Mouse (Mus musculus) urinary bladder, postnatal 4 days (tissue): ENCODE data around the gene Rab43.
"Not testable (repeated sequence)": the region's sequence is repeated elsewhere in the genome, so short reads cannot be mapped to it uniquely, and the experiment has no call there.

Source experiments
- DNase-seq, 2 experiments: peaks; one replicate each; pipeline ENCODE4 v3.0.0; 2021 to 2022; ENCODE audit warnings: low spot score in 2 of 2

Gene Rab43

GRCm38 (mm10) chr6:87786621-87787020 lies 25.3 kb downstream of the Rab43 start:
- DNase-seq = no peak

- no peak for DNase-seq
Measured at GRCm38 (mm10) chr6:87784033-87784432, 27.9 kb downstream of the Rab43 start.

DNA sequence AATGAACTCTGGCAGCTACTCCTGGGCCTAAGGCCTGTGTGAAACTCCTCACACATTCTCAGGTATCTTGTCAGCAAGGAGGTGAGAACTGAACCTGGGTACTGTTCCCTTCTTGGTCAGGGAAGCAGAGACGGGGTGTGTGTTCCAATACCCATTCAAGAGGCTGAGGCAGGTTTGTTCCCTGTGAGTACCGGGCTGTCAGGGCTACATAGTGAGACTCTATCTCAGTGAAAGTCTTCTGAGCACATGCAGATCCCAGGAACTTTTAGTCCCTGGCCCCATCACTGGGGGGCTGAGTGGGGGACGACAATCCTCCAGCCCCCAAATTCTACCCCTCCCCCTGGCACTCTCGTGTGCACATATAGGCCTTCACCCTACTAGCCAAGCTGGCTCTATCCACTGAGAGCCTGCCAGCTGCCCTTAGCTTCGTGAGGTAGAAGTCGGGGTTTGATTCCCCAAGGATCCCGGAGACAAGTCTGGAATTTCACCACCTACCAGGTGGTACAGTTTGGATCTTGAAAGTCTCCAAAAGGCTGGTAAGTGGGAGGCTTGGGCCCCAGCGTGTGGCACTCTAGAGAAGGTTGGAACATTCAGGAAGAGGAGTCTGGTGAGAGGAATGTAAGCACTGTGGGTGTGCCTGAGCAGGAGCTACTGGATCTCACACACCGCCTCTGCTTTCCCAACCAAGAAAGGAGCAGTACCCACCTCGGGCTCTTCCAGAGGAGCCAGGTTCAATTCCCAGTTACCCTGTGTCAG lies 31.2 kb downstream of the Rab43 start:
- DNase-seq = peak; percentile 12 to 52

DNA sequence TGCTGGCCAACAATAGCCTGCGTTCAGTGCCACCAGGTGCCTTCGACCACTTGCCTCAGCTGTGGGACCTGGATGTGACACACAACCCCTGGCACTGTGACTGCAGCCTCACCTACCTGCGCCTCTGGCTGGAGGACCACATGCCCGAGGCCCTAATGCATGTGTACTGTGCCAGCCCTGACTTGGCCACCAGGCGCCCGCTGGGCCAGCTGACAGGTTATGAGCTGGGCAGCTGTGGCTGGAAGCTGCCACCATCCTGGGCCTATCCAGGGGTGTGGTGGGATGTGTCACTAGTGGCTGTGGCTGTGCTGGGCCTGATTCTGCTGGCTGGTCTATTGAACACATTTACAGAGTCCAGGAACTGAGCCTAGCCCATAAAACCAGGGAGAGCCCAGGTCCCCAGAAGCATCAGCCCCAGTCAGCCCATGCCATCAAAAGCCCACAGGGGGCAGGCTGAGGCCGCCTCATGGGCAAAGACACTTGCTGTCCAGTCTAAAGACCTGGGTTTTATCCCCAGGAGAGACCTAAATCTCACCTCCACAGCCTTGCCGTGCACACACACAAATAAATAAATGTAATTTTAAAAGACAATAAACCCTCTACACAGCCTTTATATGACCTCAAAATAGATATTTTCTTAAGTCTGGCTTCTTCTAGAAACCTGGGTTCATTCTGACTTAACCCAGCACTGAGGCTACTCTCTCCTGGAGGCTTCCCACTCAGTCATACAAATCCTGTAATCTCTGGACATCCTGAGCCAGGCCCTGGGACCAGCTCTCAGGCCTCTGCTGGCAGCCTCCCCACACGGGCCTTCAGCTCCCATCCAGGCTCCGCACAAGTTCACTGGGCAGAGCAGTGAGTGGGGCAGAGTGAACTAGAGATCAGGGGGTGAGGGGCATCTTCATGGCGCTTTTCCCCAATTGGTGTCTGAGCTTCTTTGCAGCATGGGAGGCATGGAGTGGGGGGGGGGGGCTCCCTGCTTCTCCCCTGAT lies 32.5 kb downstream of the Rab43 start:
- peak; percentile 13 to 55 for DNase-seq

DNA sequence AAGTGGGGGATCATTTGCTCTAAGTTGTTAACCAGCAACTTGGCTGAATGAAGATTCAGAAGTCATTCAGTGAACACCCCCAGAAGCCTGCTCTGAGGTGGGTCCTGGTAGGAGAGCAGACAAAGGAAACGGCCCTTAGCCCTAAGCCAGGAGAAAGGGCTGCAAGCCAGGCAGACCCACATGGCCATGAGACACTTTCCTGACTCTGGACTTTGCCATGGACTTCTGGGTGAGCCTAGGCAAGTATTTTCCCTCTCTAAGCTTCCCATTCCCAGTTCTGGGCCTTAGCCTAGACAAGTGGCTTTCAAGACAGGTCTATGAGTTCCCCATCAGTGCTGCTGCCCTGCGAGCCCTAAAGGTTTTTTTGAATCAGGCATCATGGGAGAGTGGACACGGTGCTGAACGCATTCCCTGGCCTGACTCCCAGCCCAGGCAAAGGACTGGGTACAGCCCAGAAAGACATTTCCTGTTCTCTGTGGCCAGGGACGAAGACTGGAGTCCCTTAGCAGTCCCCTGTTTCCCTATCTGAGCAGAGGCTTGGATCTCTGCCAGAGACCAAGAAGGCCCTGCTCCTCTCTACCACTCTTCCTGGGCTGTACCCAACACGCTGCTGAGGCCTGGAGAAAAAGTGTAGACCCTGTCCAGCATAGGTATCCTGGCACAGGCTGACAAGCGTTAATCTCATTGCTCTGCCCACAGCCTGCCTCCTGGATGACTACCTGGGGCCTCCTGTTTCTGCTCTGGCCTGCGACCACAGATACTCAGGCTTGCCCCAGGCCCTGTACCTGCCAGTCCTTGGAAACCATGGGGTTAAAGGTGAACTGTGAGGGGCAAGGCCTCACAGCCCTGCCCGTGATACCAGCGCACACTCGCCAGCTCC lies 33.4 kb downstream of the Rab43 start:
- DNase-seq = peak; percentile 17 to 51

GRCm38 (mm10) chr6:87777842-87778241 lies 34.1 kb downstream of the Rab43 start, which contains the start of gene Gp9:
TSS of gene Gp9 (plus strand) at chr6:87778072.
- DNase-seq = no peak

GRCm38 (mm10) chr6:87776663-87777062 lies 35.3 kb downstream of the Rab43 start:
- DNase-seq = peak in 1 of 2 experiments; percentile 11

DNA sequence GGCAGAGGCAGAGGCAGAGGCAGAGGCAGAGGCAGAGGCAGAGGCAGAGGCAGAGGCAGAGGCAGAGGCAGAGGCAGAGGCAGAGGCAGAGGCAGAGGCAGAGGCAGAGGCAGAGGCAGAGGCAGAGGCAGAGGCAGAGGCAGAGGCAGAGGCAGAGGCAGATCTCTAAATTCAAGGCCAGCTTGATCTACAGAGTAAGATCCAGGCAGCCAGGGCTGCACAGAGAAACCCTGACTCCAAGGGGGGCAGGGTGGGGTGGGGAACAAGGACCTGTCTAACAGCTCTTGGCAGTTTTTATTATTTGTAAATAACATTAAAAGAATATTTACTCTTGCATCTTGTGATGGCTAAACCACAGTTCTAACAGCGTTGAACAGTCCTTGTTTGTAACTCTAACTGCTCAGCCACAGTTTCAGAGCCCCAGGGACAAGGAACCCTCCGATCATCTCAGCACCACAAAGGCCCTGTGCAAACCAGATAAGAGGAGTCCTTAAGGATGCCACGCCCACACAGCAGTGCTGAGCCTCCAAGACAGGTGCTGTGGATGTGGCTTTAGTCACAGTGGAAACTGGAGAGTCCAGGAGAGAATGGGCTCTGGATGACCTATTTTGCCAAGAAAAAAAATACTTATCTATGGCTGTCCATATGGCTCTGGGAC lies 36.2 kb downstream of the Rab43 start:
- no peak for DNase-seq

- DNase-seq = peak in 1 of 2 experiments; percentile 14
Measured at GRCm38 (mm10) chr6:87774909-87775308, 37.1 kb downstream of the Rab43 start.

DNA sequence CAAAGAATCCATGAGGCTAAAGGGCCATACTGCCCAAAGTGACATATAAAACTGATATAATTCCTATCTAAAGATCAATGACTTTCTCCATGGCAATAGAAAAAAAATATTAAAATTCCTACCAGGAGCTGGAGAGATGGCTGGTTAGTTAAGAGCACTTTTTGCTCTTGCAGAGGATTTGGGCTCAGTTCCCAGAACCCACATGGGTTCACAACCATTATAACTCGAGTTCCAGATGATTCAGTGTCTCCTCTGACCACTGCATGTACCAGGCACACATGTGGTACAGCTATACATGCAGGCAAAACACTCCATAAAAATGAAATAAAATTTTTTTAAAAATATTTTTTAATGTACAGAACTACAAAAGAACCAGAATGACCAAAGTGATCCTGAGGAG lies 37.5 kb downstream of the Rab43 start:
- no peak for DNase-seq

- DNase-seq = peak in 1 of 2 experiments; percentile 15
Measured at GRCm38 (mm10) chr6:87770626-87771025, 41.3 kb downstream of the Rab43 start.

GRCm38 (mm10) chr6:87764296-87764695 lies 47.7 kb downstream of the Rab43 start:
- not testable (repeated sequence) for DNase-seq

DNA sequence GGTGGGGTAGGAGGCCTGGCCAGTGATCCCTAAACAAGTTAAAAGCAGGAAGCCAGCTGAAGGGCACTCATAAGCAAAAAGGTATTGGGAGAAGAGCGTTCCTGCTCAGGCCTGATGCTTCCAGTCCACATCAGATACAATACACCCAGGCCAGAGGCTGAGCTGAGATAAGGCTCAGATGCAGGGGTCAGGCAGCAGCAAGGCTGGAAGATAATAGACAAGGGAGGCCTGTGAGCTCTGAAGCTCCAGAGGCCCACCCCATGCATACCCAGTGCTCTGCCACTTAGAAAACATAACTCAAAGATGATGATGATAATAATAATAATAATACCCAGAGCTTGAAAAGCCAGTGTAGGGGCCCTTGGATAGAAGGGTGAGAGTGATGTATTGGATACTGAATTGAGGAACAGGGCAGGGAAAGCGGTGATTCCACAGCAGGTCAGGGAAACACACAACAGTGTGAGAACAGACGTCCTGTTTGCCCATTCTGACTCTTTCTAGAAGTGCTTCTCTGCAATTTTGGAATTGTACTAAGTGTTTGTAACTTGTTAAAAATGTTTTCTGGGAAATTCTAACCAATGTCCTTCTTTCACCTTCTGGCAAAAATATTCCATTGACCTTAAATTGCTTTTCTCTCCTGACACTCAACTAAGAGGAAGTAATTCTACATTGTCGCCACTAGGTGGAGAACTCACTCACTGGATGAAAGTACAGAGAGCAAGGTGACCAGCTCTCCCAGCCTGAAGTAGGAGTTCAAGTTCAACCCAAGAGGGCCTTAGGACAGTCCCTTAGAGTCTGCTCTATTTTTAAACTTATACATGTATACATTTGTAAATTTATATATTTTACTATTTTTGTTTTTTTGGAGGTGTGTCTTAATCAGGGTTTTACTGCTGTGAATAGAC lies 48.3 kb downstream of the Rab43 start:
- no peak for DNase-seq

- DNase-seq = no peak
Measured at GRCm38 (mm10) chr6:87762161-87762560, 49.8 kb downstream of the Rab43 start.

GRCm38 (mm10) chr6:87759850-87760249 lies 52.1 kb downstream of the Rab43 start:
- no peak for DNase-seq

GRCm38 (mm10) chr6:87759404-87759803 lies 52.6 kb downstream of the Rab43 start:
- no peak for DNase-seq

GRCm38 (mm10) chr6:87756896-87757295 lies 55.1 kb downstream of the Rab43 start:
- no peak for DNase-seq

GRCm38 (mm10) chr6:87755196-87755595 lies 56.8 kb downstream of the Rab43 start:
- DNase-seq = no peak

- no peak for DNase-seq
Measured at GRCm38 (mm10) chr6:87751574-87751973, 60.4 kb downstream of the Rab43 start.
